Mouse (Mus musculus): Measurements from ENCODE around the gene Insr.

DNA sequence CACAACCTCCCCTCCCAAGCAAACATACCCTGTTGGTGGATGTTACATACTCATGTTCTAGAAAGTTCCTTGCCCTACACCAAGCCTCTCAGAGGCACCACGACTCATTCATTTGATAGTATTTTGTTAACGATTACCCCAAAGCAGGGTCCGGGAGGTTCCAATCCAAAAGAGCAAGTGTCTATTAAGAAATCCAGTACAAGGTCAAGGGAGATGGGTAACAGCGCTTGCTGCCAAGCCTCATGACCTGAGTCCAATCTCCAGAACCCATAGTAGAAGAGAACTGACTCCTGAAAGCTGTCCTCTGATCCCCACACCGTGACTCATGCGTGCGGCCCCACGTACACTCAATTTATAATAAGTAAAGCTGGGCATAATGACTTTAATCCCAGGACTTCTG lies 3.4 kb downstream of the Insr start:
- TF ChIP-seq EP300 (IDR thresholded peaks at IDR 0.05; ENCODE audit: low read depth in 1 of 2, low read length in 2 of 2) (no peak), CTCF (IDR thresholded peaks at IDR 0.05 in 2 of 3, conservative IDR thresholded peaks at IDR 0.05 in 1 of 3; ENCODE audit: control insufficient read depth in 1 of 3, insufficient read depth in 1 of 3, low read depth in 2 of 3, low read length in 3 of 3, poor library complexity in 1 of 3, severe bottlenecking in 1 of 3) (no peak), CHD1 (IDR thresholded peaks at IDR 0.05; ENCODE audit: low read depth, low read length) (no peak), ETS1 (IDR thresholded peaks at IDR 0.05; ENCODE audit: low read depth, low read length) (no peak), ZKSCAN1 (IDR thresholded peaks at IDR 0.05; ENCODE audit: low read depth, low read length) (no peak), NRF1 (IDR thresholded peaks at IDR 0.05; ENCODE audit: insufficient read depth, low read depth, low read length, poor library complexity, severe bottlenecking) (no peak), MAX (IDR thresholded peaks at IDR 0.05; ENCODE audit: low read length) (no peak), TCF12 (IDR thresholded peaks at IDR 0.05; ENCODE audit: low read depth, low read length) (no peak), POLR2AphosphoS2 (IDR thresholded peaks at IDR 0.05; ENCODE audit: low read length) (no peak), USF2 (IDR thresholded peaks at IDR 0.05; ENCODE audit: borderline replicate concordance in 1 of 2, insufficient read depth in 1 of 2, low read depth in 1 of 2, low read length in 2 of 2) (no peak)
